Mouse (Mus musculus) layer of hippocampus, postnatal 36 days (tissue): ENCODE results near the gene Dnajc1. TPM values are rescaled to one million over a fixed set of nuclear protein-coding genes. Genes with fewer than 3 reads are reported as not detected.

Source experiments
- DNase-seq, 2 experiments: peaks; one replicate each; pipeline ENCODE4 v3.0.0; 2022
- total RNA-seq, 2 experiments: library from RNA; stranded (reverse); gene quantifications; 2 replicates each; pipeline ENCODE4 v1.2.3; 2021

Gene Dnajc1
- total RNA-seq, 2 experiments from 2014 or later: 27.4 to 31.1 TPM

DNA sequence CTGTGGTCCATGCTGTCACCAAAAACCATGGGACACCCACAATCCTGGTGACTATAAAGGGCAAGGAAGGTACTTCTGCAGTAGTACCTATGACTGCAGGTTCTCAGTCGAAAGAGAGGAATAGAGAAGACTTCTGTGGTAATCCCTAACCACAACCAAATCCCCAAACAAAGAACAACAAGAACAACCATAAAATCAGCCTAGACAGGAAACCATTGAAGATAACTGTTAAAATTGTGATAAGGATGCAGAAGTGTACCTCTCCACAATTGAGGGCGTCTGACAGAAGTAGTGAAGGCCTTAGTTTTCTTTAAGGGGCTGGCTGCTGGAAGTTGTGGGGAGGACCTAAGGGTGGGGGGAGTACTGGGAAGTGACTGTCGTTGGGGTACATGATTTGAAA lies 91.7 kb downstream of the Dnajc1 start:
- no peak for DNase-seq

DNA sequence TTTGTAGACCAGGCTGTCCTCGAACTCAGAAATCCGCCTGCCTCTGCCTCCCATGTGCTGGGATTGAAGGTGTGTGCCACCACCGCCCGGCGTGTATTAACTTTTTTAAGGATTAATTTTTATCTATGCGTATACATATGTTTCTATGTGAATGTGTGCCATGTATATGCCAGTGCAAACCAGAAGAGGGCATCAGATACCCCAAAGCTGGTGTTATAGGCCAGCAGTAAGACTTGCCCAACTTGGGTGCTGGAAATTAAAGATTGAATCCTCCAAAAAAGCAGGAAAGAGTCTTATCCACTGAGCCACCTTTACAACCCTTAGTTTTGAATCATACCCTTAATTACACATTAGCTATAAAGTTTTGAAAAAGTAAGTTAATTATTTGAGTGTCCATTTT lies 107.5 kb downstream of the Dnajc1 start:
- no peak for DNase-seq

DNA sequence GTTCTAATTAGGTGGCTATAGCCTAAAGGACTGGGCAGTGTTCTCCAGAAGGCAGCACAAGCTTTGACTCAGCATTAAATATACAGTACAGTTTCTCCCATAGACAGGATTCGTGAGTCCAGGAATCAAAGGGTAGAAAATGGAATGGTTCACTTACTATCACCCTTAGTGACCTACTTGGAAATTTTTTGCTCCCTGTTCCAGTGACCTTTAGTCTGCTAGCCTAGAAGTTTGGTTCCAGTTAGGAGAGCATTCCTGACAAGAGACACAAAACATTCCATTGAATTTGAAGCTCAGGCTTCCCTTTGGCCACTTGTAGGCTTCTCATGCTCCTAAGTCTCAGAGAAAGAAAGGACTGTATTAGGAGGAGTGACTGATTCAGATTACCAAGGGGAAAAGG lies 126.9 kb downstream of the Dnajc1 start:
- no peak for DNase-seq

DNA sequence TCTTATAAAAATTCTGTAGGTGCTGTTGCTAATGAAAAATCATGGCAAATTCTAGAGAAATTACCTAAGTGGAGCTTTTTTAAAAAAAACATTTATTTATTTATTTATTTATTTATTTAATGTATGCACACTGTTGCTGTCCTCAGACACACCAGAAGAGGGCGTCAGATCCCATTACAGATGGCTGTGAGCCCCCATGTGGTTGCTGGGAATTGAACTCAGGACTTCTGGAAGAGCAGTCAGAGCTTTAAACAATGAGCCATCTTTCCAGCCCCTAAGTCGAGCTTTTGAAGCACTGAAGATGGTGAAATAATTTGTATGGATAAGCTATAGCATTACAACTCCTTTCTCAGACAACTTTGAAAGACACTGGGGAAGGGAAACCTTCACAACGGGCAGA lies 128.1 kb downstream of the Dnajc1 start:
- no peak for DNase-seq

DNA sequence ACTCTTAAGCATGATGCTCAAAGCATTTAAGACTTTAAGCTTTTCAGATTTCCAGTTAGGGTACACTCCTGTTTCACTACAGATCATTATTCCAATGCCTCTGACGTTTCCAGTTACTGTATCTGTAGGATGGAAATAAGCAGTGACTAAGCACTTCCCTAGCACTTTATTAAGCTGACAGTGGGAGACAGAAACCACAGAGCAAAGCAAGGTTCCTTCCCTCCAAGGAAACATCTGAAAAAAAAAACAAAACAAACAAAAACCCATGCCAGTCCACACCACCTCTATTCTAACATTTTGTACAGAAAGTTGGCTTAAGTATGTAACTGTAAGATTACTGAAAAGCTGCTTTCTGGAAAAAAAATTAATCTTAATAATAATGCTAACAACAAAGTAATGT lies 130.3 kb downstream of the Dnajc1 start:
- no peak for DNase-seq

DNA sequence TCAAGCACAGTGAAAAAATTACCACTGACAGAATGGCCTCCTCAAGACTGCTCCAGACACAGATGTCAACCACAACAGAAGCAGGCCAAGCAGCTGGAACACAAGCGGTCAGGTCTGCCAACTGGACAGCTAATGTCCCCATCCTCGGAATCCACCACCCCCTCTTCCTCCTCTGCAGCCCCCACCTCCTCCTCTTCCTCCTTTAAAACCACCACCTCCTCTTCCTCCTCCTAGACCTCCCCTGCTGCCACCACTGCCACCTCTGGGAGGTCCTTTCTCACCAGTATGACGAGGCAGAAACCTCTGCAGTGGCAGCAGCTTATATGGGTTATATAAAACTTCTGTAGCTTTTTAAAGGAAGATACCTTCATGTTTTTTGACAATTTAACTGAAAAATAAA lies 143.4 kb downstream of the Dnajc1 start:
- no peak for DNase-seq

DNA sequence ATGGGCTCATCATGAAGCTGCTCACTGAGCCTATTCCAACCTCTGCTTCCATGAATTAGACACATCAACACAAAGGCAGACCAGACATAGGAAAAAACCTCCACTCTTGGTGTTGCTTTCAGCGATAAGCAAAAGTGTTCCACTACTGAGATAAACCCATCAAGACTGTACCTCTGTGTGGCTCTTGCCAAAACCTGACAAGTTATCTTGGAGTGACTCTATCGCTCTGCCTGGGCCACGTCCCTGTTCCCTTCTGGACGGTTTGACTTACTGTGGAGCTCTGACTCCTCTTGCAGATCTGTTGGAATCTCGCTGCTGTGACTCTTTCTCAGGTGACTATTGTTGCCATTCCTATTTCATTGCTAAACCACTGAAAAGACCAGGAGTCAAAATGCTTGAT lies 157.1 kb downstream of the Dnajc1 start:
- no peak for DNase-seq

DNA sequence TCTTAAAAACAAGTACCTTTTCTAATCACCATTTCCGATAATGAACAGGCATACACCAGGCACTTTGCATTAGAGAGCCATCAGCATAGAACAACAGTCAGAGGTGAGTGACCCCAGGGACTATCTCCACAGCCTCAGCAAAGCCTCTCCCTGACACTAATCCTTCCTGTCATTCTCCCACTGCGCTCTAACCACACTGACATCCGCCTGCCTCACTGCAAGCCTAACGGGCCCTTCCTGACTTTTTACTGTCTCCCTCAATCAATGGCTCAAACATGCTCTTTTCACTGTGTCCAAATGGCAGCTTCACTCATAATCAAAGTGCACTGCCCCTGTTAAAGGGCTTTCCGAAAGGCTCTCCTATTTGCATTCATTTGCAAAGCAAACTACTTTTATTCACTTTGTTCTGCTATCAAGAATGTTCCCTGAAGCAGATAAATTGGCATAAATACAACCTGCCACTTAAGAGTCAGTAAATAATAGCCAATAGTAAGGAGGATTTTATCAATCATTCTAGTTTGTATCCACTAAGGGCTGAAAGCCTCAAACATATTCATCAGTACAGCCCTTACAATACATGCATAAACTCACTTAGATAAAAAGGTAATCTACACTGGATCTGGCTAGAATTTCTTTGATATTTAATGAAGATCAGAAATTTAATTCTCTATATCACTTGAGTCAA lies 159.6 kb downstream of the Dnajc1 start:
- no peak for DNase-seq

DNA sequence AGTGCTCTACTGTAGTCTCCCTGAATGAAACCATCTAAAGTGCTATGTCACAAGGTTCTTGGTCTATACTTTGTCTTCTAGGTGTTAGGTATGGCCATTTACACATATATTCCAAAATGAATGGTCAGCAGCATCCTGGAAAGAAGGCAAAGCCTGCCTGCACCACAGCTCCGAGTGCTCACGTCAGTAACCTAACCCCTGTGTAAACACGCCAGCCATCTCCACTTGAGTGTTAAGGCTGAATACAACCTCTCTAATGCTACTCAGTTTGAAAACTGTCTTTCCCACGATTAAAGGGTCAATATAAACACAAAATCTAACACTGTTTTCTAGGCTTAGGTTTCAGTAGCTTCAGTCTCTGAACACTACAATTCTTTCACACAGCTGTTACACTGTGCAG lies 161.5 kb downstream of the Dnajc1 start:
- no peak for DNase-seq

DNA sequence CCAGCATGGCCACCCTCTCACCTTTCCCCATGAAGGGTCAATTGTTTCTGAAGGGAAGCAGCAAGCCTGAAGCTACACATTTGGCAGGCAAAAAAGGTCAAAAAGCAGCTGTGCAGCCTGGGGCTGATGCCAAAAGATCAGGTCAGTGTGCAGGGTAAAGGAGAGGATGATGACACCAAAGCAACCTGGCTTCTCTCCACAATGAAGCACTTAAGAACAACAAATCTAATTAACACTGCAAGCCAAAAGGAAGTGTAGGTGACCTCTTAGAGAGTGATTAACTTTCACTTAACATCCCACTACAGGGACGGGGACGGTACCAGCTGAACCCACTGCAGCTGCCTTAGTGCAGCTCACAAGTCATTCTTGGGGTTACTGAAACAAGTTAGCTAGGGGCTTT lies 163.4 kb downstream of the Dnajc1 start:
- no peak for DNase-seq

DNA sequence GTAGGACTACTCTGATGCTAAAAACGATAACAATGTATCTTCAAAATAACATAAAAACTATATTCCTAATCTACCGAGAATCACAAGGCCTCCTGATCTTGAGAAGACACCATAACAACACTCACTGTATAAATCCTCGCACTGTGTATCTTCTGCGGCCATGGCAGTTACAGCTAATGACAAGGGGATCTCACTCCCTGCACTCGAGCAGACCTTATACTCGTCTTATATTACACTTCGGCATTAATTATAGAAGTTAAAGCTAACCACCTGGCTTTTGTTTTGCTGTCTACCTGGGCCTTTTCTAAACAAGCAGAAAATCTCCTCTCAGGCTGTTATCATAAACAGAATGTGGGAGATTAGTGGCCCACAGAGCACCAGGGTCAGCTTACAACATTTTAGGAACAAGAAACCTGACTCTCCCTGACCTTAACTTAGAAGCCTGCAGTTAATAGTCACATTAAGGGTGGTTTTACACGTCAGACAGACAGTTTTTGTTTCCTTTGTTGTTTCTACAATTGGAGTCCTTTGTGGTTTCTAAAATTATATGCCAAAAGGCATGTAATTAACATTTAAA lies 164.1 kb downstream of the Dnajc1 start:
- DNase-seq: no peak

DNA sequence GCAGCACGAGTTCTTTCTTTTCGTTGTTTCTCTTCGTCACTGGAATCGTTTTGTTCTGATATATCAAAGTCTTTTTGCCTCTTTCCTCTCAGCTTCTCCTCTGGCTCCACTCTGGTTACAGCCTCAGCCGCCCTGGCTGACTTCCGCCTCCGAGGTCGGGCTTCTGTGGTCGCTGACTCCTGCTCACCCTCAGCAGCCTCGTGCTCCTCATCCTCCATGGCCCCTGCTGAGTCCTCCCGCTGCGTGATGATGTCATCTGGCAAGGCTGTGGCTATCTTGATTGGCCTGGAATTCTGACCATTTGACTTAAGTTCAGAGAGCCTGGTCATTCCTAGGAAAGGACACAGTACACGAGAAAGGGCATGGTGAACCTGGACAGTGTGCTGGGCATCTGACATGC lies 173.1 kb downstream of the Dnajc1 start:
- no peak for DNase-seq

DNA sequence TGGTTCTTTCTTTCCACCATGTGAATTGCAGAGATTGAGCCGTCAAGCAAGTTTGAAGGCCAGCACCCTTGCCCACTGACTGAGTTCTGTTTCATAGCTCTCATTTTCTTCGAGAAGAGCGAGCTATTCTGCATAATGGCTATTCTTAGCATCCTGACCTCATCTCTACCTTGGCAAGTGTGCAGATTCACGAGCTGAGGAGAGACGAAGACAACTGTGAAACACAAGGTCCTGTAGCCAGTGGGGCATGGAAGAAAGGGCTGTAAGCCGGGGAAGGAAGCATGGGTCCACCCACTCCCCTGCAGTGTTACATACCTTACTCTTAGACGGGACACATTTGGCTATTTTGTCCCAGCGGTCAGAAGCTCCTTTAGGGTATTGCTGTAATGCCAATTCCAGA lies 173.5 kb downstream of the Dnajc1 start:
- no peak for DNase-seq

DNA sequence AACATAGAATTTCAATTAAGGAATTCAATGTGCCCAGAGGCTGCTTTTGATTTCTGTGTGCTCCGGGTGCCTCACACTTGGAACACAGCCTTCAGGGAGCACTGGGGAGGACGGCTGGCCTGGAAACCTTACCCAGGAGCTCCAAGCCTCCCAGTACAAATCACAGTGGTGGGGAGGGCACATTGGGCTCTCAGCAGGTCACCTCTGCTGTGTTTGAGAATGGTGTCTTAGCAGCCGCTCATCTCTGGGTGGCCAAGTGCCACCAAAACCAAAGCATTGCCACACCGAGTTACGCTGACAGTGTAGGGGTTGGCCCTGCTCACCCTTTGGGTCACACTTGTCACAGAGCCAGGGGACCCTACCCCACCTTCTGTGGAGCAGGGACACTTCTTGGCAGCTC lies 174.1 kb downstream of the Dnajc1 start:
- no peak for DNase-seq

DNA sequence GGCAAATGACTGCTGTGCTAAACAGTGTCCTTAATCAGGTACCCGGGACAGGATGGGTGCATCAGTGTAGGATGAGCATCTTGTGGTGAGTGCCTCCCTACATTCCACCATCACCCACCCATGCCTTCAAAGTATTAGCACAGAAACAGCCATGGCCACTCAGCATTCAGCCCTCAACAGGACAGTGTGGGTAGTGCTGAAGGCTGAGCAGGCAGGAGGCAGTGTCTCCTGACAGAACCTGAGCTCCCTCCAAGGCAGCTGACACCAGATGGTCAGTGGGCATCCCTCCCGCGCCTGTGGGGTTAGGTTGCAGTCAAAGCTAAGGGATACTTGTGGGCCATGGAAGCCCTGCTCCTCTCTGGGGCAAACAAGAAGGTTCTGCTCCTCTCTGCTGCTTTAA lies 174.8 kb downstream of the Dnajc1 start:
- no peak for DNase-seq

DNA sequence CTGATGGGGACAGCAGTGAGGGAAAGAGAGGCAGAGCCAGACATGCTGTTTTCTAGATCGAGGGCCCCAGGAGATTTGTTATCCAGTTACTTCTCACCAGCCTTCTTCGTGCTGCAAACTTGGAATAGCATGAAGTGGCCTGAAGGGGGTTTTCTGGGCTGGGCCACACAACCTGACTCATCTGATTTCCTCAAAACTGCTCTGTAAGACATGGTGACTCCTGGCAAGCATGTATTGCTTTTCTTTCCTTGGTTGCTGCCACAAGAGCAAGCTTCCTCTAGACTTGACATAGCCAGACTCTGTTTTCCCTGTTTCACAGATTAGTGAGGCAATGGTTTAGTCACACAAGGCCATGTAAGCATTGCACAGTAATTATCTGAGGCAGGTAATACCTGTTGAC lies 178.6 kb downstream of the Dnajc1 start:
- no peak for DNase-seq

DNA sequence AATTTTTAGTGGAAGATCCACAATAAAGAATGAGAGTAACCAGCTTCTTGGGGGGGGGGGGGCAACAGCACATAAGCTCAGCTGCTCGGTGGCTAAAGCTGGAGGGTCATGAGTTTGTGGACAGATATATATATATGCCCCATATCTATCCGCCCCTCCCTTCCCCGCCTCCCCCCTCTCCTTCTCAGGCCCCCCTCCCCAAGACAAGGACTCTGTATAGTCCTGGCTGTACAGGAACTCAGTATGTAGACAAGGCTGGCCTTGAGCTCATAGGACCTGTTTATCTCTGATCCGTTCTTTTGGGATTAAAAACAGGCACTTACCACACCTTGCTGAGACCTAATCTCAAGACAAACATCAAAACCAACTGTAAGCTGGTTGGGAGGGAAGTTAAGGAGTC lies 182.7 kb downstream of the Dnajc1 start:
- DNase-seq: no peak

DNA sequence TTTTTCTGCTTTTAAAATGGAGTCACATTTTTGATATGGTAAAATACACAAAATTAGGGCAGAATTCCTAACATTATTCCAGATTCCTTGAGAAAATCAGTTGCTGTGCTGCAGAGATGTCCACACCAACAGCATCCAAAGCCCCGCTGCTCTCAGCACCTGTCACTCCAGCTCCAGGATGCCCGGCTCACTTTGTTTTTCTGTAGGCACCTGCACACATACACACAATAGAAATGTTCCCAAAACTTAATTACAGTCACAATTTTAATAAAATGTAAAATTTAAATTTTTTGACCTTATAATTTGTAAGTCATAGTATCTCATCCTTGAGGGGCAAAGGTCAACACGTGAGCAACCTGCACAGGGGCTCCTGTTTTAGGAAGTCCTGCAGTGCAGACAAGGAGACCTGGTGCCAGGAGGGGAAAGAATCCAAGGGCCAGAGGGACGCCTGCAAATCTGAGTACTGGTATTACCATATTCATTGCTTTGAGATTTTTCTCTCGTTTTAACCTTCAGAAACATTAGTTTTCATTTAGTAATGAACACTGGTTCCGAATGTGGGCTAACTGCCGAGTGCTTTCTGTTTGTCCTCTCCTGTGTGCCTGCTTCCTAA lies 183.3 kb downstream of the Dnajc1 start:
- no peak for DNase-seq

DNA sequence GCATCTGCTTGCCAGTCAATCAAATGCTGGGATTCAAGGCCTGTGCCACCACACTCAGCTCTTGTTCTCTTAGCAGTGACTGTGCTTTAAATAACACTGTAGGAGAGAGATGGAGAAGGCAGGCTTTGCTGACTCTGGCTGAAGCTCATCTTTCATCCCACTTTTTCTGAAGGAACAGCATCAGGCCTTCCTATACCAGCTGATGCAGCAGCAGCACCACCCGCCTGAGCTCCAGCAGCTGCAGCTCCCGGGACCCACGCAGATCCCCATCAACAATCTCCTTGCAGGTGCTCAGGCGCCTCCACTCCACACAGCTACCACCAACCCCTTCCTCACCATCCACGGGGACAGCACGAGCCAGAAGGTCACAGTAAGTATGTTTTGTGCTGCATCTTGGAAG lies 184.1 kb downstream of the Dnajc1 start:
- peak in 1 of 2 experiments; percentile 35 for DNase-seq

DNA sequence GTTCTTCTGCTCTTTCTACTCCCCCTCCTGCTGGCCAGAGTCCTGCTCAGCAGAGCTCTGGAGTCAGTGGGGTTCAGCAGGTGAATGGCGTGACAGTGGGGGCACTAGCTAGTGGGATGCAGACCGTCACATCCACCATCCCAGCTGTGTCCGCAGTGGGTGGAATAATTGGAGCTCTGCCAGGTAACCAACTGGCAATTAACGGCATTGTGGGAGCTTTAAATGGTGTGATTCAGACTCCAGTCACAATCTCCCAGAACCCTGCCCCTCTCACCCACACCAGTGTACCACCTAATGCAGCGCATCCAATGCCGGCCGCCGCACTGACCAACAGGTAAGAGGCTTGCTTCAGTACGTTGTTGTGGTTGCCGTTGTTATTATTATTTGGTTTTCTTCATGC lies 185.8 kb downstream of the Dnajc1 start:
- peak; percentile 37 to 43 for DNase-seq

DNA sequence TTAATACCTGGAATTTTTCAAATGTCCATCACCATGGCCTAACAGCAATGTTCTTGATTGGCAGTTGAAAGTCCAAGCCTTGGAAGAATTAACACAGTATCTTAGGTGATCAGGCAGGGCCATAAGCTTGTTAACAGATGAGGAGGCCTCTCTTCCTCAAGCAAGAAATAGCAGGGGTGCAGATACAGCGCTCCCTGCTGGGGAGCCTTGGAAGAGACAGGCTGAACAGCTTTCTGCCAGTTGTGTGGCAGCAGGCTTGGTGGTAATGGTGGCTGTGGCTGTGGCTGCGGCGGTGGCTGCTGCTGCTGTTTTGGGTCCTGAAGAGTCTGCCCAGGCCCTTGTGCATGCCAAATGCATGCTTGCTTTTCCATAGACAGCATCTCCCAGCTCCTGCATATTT lies 187.5 kb downstream of the Dnajc1 start:
- DNase-seq: peak in 1 of 2 experiments; percentile 43

DNA sequence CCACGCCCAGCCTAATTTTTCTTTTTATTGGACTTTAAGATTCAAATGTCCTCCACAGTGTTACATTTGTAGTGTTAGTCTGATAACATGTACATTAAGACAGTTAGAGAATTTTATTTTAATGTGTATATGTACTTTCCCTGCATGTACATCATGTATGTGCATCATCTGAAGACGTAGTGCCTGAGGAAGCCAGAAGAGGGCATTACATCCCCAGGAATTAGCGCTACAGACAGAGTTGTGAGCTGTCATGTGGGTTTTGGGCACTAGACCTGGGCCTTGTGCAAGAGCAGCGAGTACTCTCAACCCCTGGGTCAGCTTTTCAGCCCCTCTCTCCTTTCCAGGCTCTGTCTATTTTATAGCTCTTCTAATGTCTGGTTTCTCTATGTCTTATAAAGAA lies 189.7 kb downstream of the Dnajc1 start:
- no peak for DNase-seq

DNA sequence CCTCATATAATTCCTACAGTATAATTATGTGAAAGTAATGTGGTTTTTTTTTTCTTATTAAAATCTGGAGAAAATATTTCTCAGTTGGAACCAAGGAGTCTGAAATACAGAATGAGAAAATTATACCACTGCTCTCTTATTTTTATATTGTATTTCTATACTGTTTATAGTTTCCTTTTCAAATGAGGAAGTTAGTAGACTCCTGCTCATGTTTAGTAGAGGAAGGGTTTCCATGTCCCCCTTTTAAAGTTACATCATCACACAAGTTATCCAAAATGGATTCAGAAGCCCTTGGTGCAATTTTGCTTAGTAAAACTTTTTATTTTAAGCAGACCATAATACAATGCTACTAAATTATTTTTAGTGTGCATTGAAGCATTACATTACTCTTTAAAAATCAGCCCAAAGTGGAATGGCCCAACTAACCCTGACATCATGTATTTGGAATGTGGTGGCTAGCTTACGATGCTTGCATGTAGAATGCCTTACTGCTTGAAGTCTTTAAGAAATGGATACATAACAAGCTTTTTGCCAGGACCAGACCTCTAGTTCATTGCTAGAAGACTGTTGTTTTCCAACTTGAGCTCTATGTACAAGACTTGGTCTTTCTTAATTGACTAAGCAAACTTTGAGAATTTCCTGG lies 190.7 kb downstream of the Dnajc1 start:
- no peak for DNase-seq
